Mouse (Mus musculus): Measurements from ENCODE around the gene Mex3a.

Mex3a gene

GRCm38 (mm10) chr3:88532299-88532674 lies at the start of gene Mex3a:
TSS of gene Mex3a (plus strand) at chr3:88532395.
- DNase-seq (ENCODE audit: low read depth) = no peak

DNA sequence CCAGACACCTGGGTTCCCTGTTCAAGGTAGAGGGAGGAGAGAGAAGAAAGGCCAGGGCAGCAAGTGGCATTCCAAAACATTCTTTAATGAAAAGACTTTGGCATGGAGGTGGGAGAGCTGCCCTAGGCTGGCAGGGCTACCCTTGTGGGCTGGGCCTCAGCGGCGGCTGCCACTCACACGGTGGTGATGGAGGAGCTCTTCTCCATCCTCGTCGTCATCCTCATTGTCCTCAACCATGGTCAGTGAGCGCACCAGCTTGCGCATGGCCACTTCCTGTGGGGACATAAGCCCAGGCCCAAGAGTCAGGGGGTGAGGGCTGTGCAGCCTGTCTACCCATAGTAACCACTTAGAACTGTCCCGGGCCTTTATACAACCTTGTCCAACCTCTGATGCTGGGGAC lies 49.1 kb upstream of the Mex3a start:
- DNase-seq (ENCODE audit: low read depth) = no peak

DNA sequence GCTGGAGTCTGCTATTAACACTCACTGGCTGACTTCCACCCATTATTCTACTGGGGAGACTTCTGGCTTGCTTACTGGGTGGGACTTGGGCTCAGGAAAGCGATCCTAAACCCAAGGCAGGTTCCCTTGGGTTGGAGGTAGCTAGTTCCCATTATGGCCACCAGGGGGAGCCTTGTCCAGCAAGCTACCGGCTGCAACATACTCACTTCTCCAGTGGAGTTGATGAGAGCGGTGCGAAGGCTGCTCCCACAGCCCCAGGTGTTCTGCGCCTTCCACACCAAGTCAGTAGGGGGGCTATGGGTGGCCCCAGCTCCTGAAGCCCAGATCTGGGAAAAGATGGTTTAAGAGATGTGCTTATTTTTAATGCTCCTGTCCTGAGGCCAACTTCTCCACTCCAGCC lies 48.6 kb upstream of the Mex3a start:
- DNase-seq (ENCODE audit: low read depth) = no peak

- no peak for DNase-seq (ENCODE audit: low read depth)
Observed at GRCm38 (mm10) chr3:88484597-88485316, 47.4 kb upstream of the Mex3a start.

DNA sequence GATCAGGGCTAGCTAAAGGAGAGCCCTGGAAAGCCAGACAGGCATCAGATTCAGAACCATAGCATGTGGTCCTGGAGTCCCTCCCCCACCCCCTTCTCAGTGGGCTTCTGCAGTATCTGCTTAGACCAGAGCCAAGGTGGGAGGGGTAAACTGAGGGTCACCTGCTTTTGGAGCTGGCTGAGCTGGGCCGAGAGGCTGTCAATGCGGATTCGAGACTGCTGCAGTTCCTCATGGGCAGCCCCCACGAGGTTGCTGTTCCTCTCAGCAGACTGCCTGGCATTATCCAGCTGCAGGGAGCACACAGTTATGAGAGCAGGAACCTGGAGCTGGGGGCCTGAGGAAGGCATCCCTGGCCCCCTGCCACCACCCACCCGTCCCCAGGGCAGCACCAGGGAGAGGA lies 46.2 kb upstream of the Mex3a start:
- DNase-seq (ENCODE audit: low read depth) = no peak

DNA sequence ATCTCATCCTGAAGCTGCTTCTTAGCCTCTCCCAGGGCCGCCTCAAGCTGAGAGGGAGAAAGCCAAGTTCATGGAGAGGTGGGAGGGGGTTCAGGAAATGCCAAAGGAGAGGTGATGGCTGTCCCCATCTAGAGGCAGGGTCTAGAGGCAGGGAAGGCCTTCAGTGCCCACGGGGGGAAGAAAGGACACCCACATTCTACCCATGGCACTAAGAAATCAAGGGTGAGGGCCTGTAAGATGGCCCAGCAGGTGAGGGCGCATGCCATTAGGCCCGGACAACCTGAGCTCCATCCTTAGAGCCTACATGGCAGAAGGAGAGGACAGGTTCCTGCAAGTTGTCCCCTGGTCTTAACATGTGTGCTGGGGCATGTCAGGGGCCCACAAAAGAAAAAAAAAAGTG lies 45.3 kb upstream of the Mex3a start:
- DNase-seq (ENCODE audit: low read depth) = no peak

- no peak for DNase-seq (ENCODE audit: low read depth)
Observed at GRCm38 (mm10) chr3:88487396-88487795, 44.8 kb upstream of the Mex3a start.

DNA sequence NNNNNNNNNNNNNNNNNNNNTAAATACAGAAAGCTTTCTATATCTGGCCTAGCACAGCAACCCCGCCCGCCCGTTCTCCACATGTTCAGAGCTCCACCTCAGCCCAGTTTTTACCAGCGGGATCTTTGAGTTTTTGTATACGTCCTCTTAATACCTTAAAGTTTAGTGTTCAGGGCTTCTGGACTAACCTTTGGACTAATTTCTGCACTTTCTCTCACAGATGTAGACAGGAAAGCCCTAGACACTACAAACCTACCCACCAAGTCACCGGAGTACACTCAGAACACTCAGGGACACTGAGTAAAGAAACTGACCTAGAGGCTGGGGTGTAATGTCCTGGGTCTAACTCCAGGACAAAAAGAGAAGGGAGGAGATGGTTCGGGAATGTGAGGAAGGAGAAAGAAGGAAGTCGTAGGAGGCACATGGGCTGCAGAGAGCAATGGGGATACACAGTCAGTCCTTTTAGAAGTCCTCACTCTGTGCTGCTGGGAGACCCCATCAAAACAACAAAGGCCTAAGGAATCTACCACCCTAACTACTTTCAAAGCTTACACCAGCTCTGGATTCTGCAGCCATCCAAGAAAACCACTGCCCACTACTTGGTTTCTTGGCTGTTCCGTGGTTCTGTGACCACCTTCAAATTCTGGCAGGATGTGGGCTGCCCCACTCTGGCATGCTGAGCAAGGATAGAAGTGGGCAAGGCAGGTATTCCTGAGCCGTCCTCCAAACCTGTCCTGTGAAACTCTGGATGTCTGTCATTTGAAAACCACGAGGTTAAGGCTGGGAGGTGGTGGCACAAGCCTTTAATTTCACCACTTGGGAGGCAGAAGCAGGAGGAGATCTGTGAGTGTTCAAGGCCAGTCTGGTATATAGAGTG lies 38.3 kb upstream of the Mex3a start:
- DNase-seq (ENCODE audit: low read depth) = no peak

DNA sequence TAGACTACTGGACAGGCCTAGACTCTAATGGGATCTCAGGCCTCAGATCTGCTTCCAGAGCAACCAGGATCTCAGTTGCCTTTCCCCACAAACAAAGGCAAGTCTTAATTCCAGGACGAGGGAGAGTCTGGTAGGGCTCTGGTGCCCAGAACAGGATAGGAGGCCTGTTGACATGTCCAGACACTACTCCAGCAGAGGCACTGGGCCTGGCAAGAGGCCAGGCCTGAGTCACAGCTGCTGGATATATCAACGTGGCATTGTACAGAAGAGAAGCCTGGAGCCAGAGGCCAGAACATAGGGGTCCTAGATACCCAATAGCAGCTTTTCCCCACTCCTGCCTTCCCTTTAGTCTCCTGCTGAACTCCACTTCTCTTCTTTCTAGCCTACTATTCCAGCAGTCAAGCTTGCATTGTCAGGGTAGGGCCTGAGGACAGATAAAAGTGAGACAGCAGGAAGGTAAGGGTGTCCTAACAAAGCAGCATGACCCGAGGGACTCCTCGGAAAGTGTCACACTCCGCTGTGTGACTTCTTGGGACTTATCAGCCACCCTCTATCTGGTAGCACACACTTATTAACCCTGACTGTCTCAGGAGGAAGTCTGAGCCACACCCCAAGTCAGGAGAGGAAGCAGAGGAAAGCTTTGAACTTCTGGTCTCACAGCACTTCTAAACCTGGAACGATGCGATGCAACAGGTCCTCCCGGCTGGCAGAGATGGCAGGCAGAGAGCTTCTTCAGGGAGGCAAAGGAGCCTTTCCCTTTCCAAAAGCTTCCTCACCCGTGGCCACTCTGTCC lies 37.2 kb upstream of the Mex3a start:
- peak; percentile 90 for DNase-seq (ENCODE audit: low read depth)

- no peak for DNase-seq (ENCODE audit: low read depth)
Observed at GRCm38 (mm10) chr3:88495741-88496415, 36.3 kb upstream of the Mex3a start.

DNA sequence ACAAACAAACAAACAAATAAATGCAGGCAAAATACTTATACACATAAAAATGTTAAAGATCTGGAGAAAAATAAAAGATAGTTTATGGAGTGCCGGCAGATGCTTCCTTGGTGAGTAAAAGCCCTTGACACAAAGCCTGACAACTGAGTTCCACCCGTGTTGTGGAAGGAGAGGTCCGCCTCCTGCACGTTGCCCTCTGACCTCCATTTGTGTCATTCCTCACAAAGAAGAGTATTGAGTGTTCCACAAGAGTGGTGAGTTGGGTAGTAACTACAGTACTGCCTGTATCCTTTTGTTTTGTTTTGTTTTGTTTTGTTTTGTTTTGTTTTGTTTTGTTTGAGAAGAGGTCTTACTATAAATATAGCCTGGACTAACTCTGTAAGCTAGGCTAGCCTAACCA lies 32.6 kb upstream of the Mex3a start:
- no peak for DNase-seq (ENCODE audit: low read depth)

- DNase-seq (ENCODE audit: low read depth) = no peak
Observed at GRCm38 (mm10) chr3:88500087-88500486, 32.1 kb upstream of the Mex3a start.

DNA sequence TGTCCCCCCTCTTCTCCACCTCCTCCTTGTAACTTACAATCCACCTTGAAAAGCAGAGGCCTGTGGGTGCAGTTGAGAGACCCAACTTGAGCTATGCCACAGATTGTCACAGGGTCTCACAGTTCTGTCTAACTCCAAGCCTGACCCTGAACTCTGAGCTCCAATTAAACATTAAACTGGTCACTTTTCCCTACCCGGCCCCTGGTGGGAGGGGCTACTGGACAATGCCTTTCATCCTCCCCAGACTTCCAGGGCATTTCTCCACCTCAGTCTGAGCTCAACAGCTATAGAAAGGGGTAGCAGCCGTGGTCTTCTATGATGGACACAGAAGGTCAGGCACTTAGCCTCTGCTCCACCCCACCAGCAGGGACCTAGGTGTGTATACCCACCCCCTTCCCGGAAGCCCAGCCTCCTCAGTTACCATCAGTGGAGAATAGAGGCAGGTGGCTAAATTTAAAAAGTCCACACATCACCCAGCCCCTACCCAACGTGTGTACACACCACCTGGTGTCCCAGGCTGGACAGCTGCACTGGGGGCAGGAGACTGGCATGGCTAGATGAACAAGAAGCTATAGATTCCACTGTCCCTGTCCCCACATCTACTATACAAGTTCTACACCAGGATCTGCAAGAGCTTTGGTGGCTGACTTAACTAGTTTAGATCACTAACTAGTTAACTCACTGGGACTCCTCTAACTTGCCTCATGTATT lies 31.4 kb upstream of the Mex3a start:
- no peak for DNase-seq (ENCODE audit: low read depth)

- no peak for DNase-seq (ENCODE audit: low read depth)
Observed at GRCm38 (mm10) chr3:88501366-88502030, 30.7 kb upstream of the Mex3a start.

- no peak for DNase-seq (ENCODE audit: low read depth)
Observed at GRCm38 (mm10) chr3:88502031-88502571, 30.1 kb upstream of the Mex3a start.

DNA sequence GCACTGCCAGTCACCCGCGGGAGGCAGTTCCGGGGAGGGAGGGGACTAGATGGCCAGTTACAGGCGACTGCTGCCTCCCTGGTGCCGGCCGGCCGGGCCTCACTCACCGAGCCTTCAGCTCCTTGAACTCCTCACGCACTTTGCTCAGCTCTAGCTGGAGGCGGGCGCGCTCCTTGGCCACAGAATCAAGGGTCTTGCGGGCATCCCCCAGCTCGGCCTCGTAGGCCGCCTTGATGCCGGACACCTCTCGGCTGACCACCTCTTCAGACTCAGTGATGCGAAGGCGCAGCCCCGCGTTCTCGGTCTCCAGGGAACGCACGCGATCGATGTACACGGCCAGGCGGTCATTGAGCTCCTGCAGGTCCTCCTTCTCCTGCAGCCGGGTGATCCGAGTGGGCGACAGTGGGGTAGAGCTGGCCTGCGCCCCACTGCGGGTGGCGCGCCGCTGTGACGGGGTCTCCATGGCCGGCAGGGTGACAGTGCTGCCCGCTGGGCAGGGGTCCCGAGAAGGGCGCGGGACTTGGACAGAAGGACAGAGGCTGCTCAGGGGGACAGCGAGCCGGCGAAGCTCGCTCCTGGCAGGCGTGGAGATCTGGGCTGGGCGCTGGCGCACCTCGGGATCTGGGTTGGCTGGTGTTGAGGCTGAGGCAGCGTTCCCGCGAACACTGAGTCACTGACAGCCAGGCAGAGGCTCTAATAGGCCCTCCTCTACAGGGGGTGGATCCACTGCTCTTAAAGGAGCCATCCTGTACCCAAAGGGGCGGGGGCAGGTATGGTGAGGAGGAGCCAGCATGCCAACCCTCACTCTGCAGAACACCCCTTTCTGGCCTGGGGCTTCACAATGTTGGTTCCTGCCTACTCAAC lies 29.3 kb upstream of the Mex3a start:
- DNase-seq (ENCODE audit: low read depth) = peak; percentile 96

GRCm38 (mm10) chr3:88503505-88503863 lies 28.7 kb upstream of the Mex3a start:
- DNase-seq (ENCODE audit: low read depth) = peak; percentile 90

GRCm38 (mm10) chr3:88503881-88504746 lies 28.1 kb upstream of the Mex3a start:
- no peak for DNase-seq (ENCODE audit: low read depth)

- DNase-seq (ENCODE audit: low read depth) = no peak
Observed at GRCm38 (mm10) chr3:88505081-88505480, 27.1 kb upstream of the Mex3a start.

Measured in fibroblast of lung, adult 2 months (primary cell).